Mouse (Mus musculus) left cerebral cortex, adult 8-10 months (tissue): ENCODE data around the gene D630036H23Rik. TPM values are rescaled to one million over a fixed set of nuclear protein-coding genes. Genes with fewer than 3 reads are reported as not detected.

Source experiments
- total RNA-seq, 4 experiments: library from RNA; stranded (reverse); gene quantifications; 2 replicates each; pipeline ENCODE4 v1.2.4; 2022

Gene D630036H23Rik
- total RNA-seq, 4 experiments from 2014 or later: 2.3 to 2.9 (median 2.6) TPM

Other genes with a start within 250 kb of the D630036H23Rik start
- gene Ankmy2, start 225.1 kb downstream of the D630036H23Rik start, total RNA-seq: 10 to 100 TPM; 54.8 to 59.4 (median 58.3) TPM
- 10 to 100 TPM; 43.9 to 52.6 (median 44.6) TPM for gene Bzw2, start 224.1 kb downstream of the D630036H23Rik start, total RNA-seq
- not detected for gene Lrrc72, start 128.8 kb downstream of the D630036H23Rik start, total RNA-seq
- gene Sostdc1, start 68.0 kb downstream of the D630036H23Rik start, total RNA-seq: 1 to 10 TPM in 3 of 4 experiments, under 1 TPM in 1; 0.61 to 8.8 (median 2.5) TPM
- gene Ispd, start 731 bp downstream of the D630036H23Rik start, total RNA-seq: 10 to 100 TPM; 10.9 to 13.8 (median 11.9) TPM